Mouse (Mus musculus) cerebellum, adult 11 months (tissue): ENCODE results near the gene Tgfbr2.

ENCODE experiments used
- DNase-seq: peaks from one replicate; pipeline ENCODE4 v3.0.0; 2022

Gene Tgfbr2

GRCm38 (mm10) chr9:116193535-116193881 is 18.3 kb upstream of the Tgfbr2 start:
- no peak for DNase-seq

DNA sequence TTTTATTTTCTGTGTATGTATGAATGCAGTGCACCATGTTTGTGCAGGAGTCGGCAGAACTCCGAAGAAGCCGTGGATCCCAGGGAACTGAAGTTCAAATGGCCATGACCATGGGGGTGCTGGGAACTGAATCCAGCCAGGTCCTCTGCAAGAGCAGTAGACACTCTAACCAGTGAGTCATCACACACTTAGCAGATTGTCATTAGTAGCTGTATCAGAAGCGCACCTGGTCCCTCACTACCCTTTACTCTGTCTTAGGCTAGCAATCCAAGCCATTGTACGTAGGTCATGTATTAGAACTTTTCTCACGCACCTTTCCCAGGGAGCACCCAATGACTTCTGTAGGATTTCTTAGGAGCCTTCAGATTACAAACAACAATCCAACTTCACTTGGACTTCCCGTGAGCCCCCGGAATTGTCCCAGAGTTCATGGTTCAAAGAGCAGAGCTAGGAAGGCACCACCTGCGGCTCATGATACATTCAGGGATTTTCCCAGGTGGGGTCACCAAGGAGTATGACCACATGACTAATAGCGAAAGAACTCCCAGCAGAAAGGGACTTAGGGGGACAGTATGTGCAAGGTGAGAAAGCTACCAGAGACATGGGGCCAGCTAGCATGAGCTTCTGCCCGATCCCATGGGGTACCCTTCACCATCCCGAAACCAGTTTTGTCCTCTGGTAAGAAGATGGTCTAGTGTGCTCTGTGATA is 17.8 kb upstream of the Tgfbr2 start:
- no peak for DNase-seq

DNA sequence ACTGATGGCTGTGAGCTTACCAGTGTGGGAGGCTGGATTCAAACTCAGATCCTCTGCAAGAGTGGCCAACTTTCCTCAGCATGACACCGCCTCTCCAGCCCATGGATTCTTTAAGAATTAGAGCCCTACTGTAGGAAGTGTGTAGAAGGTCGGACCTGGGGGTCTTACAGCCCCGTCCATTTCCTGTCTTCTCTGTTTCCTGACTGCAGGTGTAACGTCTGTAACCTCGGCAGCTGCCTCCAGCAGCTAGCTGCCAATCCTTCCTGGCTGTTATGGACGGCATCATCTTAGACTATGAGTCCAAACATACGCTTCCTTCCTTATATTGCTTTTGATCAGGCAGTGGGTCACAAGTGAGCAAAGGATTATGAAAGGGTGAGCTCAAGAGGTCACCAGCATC is 17.1 kb upstream of the Tgfbr2 start:
- DNase-seq = no peak

GRCm38 (mm10) chr9:116189831-116190230 is 14.7 kb upstream of the Tgfbr2 start:
- DNase-seq = no peak

DNA sequence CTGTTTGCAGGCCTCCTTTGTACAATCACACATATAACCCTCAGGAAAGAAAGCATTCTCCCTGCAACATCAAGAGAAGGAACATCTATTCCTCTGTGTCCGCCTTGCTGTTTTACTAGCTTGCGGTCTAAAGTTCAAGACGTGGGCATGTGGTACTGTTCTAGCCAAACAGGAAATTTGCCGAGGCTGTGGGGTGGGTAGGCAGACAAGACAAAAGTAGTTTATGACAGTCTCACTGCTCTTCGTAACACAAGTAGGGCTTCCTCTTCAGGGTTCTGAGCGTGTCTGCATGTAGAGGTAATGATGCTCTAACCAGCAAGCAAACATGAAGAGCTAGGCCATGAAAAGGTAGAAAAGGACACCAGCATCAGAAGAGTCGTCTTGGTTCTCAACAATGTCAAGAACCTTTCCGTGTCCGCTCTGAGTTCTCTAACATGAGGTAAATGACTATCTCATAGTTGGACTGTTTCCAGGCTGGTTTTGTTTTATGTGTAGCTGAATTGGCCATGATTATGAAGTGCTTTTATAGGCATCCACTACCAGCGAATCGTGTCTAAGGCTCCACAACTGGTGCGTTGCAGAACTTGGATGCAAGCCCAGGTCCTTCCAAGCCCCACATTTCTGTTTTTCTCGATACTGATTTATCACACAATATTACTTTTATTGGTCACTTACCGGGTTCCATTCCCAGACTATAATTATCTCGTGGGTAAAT is 13.9 kb upstream of the Tgfbr2 start:
- DNase-seq = no peak

DNA sequence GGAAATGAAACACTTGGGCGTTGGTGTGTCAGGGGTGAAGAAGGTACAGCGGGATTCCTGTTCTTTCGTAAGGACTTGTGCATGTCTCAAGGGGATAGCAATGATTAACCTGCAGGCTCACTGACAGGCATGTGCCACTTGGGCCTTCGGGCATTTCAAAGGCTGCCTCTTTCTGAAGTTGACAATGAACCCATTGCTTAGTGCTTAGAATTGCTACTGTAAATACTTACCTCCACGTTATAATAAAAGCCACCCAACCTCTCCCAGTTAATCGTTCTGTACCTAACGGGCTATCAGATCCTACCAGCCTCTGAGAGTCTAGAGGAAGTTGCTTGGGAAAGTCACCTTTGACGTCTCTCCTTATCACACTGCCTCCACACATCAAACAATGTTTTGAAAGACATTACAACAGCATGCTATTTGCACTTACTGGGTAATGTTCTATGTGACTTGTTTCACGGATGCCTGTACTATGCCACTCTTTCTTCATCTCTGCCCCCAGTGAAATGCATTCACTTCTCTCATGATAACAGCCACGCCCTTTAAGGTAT is 12.1 kb upstream of the Tgfbr2 start:
- DNase-seq = no peak

GRCm38 (mm10) chr9:116184903-116185302 is 9.7 kb upstream of the Tgfbr2 start:
- DNase-seq = no peak

DNA sequence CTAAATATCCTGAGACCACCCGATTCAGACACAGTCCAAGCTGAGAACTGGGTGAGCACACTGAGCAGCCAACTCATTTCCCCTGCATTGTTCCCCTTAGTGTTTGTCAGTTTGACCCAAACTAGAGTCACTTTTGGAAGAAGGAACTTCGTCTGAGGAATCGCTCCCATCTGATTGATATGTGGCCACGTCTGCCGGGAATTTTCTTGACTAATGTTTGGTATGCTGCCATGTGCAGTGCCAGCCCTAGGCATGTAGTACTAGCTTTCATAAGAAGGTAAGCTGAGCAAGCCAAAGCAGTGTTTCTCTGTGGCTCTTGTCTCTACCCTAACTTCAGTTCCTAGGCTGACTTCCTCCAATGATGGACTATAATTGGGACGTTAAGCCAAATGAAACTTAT is 7.9 kb upstream of the Tgfbr2 start:
- DNase-seq = no peak

GRCm38 (mm10) chr9:116181608-116182007 is 6.4 kb upstream of the Tgfbr2 start:
- DNase-seq = no peak

GRCm38 (mm10) chr9:116178151-116178550 is 3.0 kb upstream of the Tgfbr2 start:
- no peak for DNase-seq

GRCm38 (mm10) chr9:116177108-116177507 is 1.9 kb upstream of the Tgfbr2 start:
- DNase-seq = no peak

DNA sequence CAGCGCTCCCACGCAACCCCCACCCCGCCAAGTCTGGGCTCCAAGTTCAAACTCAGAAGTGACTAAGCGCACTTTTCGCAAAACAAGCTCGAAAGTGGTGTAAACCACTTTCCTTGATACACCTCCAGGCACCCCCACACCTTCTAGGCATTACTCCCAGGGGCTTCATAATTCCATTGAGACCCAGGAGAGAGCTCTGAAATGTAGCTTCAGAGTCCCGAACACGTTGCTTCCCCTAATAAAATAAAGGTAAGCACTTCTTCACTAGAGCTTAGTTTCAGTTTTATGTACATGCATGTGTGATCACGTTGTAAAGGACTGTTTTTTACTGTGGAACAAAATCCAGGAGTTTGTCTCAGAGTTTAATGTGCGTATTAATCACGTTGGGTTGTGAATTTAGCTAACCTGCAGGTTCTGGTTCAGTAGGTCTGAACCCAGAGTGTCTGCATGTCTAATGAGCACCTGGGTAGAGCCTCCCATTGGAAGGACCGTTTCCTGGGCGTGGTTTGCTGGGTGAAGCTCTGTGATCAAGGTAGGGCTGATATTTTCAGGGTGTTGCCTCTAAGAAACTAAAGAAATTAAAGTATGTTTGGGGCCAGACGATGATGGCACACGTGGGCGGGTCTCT is 442 bp upstream of the Tgfbr2 start:
- no peak for DNase-seq

- DNase-seq = no peak
These were observed 1.5 kb downstream of the Tgfbr2 start for GRCm38 (mm10) chr9:116173473-116174170.

GRCm38 (mm10) chr9:116173059-116173458 is 2.1 kb downstream of the Tgfbr2 start:
- DNase-seq = no peak

- DNase-seq = no peak
These were observed 6.1 kb downstream of the Tgfbr2 start for GRCm38 (mm10) chr9:116169067-116169466.

DNA sequence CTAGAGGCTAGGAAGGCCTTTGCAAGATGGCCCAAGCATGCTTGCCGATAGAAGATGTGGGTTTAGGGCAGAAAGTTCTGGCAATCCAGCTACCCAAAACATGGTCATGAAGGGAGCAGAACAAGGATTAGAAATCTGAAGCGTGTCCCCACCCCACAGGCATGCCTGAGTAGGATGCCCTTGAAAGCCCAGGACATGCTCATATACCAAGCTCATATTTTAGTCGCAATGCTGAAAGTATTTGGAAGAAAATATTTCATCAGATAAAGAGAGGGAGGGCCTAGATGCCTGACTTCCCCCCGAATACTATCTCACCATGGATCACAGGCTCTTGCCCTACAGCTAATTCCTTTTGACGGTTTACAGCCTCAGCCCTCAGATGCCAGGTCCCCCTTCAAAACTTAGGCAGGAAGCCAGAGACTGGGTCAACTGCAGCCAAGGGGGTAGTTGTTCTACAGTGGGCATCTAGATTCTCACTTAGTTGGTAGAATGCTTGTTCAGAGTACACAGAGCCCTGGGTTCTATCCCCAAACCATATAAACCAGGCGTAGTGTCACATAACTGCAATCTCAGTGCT is 7.8 kb downstream of the Tgfbr2 start:
- no peak for DNase-seq

DNA sequence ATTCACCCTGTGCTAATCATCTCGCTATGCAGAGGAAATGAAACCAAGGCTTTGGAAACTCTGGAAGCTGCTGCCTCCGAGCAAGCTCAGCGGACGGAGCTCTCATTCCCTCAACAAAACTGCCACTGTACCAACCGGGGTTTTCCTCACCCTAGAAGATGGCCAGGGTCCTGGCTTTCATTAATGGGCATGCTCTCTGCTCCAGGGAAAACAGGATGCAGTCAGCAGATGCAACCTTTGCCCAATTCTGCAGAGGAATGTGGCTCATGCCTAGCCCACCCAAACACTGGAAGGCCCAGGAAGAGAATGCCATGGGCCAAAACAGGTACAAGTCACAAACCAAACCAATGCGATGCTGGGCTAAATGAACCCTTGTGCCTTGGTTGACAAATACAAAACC is 8.8 kb downstream of the Tgfbr2 start:
- no peak for DNase-seq

- DNase-seq = no peak
These were observed 11.3 kb downstream of the Tgfbr2 start for GRCm38 (mm10) chr9:116163883-116164282.

DNA sequence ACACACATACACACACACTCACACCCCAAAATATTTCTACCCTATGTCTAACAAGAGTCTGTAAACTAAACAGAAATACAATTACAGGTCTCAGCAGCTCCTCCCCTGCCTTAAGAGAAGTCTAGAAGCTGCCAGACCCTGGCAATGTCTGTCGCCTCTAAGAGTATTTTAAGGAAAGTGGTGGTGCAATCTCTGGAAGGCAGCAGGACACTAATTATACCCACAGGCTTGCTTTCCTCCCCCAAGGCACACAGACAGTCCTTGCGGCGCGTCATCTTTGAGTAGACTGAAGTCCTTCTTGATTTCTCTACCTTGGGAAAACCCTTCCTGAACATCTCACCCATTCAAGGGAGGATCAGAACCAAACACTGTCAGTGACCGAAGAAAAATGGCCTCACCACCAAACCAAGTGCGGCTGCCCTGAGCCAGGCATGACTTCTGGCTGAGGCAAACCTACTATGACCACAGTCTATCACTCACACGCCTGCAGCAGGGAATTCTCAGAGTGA is 12.2 kb downstream of the Tgfbr2 start:
- no peak for DNase-seq

GRCm38 (mm10) chr9:116160860-116161259 is 14.3 kb downstream of the Tgfbr2 start:
- DNase-seq = no peak

GRCm38 (mm10) chr9:116160067-116160466 is 15.1 kb downstream of the Tgfbr2 start:
- DNase-seq = no peak

DNA sequence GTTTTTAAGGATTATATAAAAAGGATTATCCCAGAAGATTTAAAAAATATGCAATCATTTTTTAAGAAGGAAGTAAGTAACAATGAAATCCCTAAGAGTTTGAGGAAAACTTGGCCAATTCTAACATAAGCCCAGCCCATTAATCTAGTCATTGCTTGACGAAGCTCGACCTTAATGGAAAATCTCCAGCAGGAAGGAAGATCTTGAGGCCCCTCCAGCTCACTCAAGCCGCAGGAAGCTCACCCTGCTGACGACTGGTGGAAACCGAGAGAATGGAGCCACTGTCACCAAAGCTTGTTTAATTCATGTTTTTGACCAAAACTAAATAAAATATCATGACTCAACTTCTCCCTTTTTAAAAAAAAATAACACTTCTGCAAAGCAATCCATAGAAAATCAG is 18.7 kb downstream of the Tgfbr2 start:
- DNase-seq = no peak

DNA sequence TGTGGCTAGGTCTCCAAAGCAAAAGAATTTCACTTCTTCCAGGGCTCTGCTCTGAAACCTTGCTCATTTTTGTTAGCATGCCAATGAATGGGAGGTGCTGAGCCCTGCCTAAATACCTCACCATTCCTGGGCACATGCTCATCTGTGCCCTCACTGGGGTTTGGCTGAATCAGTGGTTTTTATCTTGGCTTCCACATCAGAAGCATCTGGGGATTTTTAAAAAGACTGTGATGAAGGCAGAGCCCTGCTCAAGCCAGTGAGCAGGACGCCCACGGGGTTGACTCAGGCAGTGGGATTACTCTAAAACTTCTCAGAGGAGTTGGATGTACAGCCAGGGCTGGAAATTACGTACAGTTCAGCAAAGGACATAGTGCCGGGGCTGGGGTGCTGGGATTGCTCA is 22.3 kb downstream of the Tgfbr2 start:
- DNase-seq = no peak
